Mouse (Mus musculus) hindbrain, embryonic 11.5 days (tissue): ENCODE measurements at regions not wholly inside any gene's neighbourhood (a gene's known extent, or its start where the extent isn't known, plus 50 kb on each side); places are given as distances from the start of the nearest gene placed in this dataset.
A peak's percentile ranks its signal among the peaks of the same experiment; 100 is the strongest.

ENCODE experiments used
- ATAC-seq: fragments of 200-750 bp; cut with Nextera tagmentation; 2 replicates; pipeline ENCODE4 v1.8.0; 2017; ENCODE audit warnings: mild to moderate bottlenecking, moderate TSS enrichment, moderate library complexity; ENCODE audit not compliant: low FRiP score
- DNase-seq: peaks from one replicate; pipeline ENCODE4 v3.0.0-alpha.2; 2015; ENCODE audit warnings: low spot score
- H3K27ac ChIP-seq: fragments of 300-500 bp; sonication (generic); 2 replicates; pipeline ENCODE4 v1.5.1; 2014; ENCODE audit warnings: mild to moderate bottlenecking, low read depth, low read length
- H3K27me3 ChIP-seq: fragments of 300-500 bp; sonication (generic); 2 replicates; pipeline ENCODE4 v1.6.1; 2014; ENCODE audit warnings: mild to moderate bottlenecking, low read length, moderate library complexity, mixed read lengths; ENCODE audit not compliant: control insufficient read depth, insufficient read depth
- H3K36me3 ChIP-seq: fragments of 300-500 bp; sonication (generic); 2 replicates; pipeline ENCODE4 v1.6.1; 2014; ENCODE audit warnings: mild to moderate bottlenecking, low read length, moderate library complexity, mixed read lengths; ENCODE audit not compliant: control insufficient read depth, insufficient read depth
- H3K4me1 ChIP-seq: fragments of 300-500 bp; sonication (generic); replicated peaks from 2 replicates; pipeline ENCODE4 v1.6.1; 2014; ENCODE audit warnings: low read length, mixed read lengths; ENCODE audit not compliant: control insufficient read depth, insufficient read depth
- H3K4me2 ChIP-seq: fragments of 300-500 bp; sonication (generic); replicated peaks from 2 replicates; pipeline ENCODE4 v1.6.1; 2014; ENCODE audit warnings: mild to moderate bottlenecking, low read depth, low read length
- H3K4me3 ChIP-seq: fragments of 300-500 bp; sonication (generic); 2 replicates; pipeline ENCODE4 v1.5.1; 2014; ENCODE audit warnings: low read depth, low read length
- H3K9ac ChIP-seq: fragments of 300-500 bp; sonication (generic); 2 replicates; pipeline ENCODE4 v1.6.1; 2014; ENCODE audit warnings: low read depth, low read length
- H3K9me3 ChIP-seq: fragments of 300-500 bp; sonication (generic); 2 replicates; pipeline ENCODE4 v1.6.1; 2016; ENCODE audit warnings: low read length; ENCODE audit not compliant: control insufficient read depth
- WGBS: fragments of 180-500 bp; shearing (Covaris S2); extraction: QIAGEN DNeasy Blood & Tissue Kit; methylation state at CpG from one replicate; pipeline ENCODE4 v1.1.7; 2014; 5-methylcytosine and 5-hydroxymethylcytosine counted together

DNA sequence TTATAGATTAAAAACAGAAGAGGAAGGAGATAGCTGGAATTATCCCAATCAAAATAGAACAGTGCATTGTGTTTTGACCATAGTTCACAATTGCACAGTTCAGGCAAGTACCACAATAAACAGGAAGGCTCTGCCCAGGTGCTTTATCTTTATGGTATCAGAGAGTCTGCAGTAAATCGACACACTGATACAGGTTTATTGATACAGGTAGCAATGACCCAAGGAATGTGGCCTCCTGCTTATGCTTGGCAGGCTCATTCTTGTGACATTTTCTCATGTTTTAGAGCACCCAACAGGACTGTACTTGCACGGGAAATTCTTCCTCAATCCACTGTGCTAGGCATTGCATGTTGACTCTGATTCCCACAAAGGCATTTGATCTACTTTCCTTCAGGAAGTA, 259.2 kb upstream of the Lrrc3b start:
- Histone ChIP-seq H3K27ac (no peak overlapping the region), H3K36me3 (no peaks in the 10 kb centered on the region), H3K9ac (no peak overlapping the region), H3K4me2 (no peak overlapping the region), H3K4me1 (no peaks in the 10 kb centered on the region), H3K27me3 (no peaks in the 10 kb centered on the region), H3K9me3 (no peaks in the 10 kb centered on the region), H3K4me3 (no peak overlapping the region)
- WGBS: 81% methylated on average over 2 of the region's 2 CpGs
- ATAC-seq (no peak), DNase-seq (no peak)

- no peaks in the 10 kb centered on the region for H3K4me1 ChIP-seq
- DNase-seq (no peak), ATAC-seq (no peak)
- H3K27me3 ChIP-seq: no peaks in the 10 kb centered on the region
- H3K27ac ChIP-seq: no peak overlapping the region
- no peak overlapping the region for H3K9ac ChIP-seq
- H3K36me3 ChIP-seq: no peaks in the 10 kb centered on the region
- H3K9me3 ChIP-seq: no peaks in the 10 kb centered on the region
- no peak overlapping the region for H3K4me2 ChIP-seq
- WGBS: 91% methylated on average over 2 of the region's 2 CpGs
- H3K4me3 ChIP-seq: no peak overlapping the region
These were observed 259.8 kb upstream of the Lrrc3b start for GRCm38 (mm10) chr14:15698607-15699006.

DNA sequence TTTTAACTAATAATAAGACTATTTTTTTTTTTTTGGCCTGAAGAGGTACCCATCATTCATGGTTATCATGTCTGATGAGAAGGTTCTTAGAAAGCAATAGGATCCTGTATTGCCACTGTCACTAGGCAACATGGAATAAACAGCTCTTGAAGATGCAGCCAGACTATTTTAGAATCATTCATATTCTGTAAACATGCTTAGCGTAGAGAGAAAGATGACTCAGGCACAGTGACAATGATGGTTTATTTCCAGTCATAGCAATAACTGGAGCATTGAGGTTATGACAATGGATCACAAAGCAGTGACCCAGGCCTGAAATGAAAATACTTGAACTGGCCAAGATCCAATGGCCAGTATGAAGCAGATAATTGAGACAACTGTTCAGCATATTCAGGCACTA, 283.3 kb upstream of the Lrrc3b start:
- Histone ChIP-seq H3K27me3 (no peaks in the 10 kb centered on the region), H3K4me2 (no peak overlapping the region), H3K9ac (no peak overlapping the region), H3K27ac (no peak overlapping the region), H3K4me3 (no peak overlapping the region), H3K36me3 (no peaks in the 10 kb centered on the region), H3K4me1 (no peaks in the 10 kb centered on the region), H3K9me3 (0 out of 2 replicates have a peak, but pooled peaks cover under 1% of the 10 kb centered on the region)
- DNase-seq: no peak
- 88% methylated on average over 1 of the region's 1 CpGs for WGBS
- no peak for ATAC-seq

DNA sequence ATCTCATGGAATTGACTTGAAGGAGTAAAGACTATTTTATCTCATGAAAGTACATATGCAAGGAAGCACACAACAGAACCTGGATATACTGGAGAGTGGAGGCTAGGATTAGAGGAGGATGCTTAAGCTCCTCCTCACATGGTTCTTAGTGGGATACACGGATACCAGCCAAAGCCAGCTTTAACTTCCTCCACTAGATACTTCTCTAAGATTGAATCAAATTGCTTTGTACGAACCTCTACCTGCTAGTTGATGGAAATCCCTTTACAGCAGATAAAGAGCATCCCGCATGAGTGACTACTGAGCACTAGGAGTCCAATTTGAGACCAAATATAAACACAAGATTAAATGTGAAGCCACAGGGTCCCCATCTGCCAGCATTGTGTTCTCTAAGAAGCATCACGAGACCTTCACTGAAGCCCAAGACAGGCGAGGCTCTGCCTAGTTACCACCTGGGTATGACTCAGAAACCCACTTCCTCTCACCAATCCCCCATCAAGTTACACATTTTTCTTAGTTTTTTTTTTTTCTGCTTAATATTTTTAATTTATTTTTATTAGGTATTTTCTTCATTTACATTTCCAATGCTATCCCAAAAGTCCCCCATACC, 307.9 kb upstream of the Lrrc3b start:
- no peak for ATAC-seq
- H3K27ac ChIP-seq: no peak overlapping the region
- no peak for DNase-seq
- H3K4me1 ChIP-seq: no peaks in the 10 kb centered on the region
- no peaks in the 10 kb centered on the region for H3K27me3 ChIP-seq
- H3K36me3 ChIP-seq: no peaks in the 10 kb centered on the region
- no peak overlapping the region for H3K9ac ChIP-seq
- 80% methylated on average over 5 of the region's 5 CpGs for WGBS
- no peaks in the 10 kb centered on the region for H3K9me3 ChIP-seq
- H3K4me2 ChIP-seq: no peak overlapping the region
- H3K4me3 ChIP-seq: no peak overlapping the region

DNA sequence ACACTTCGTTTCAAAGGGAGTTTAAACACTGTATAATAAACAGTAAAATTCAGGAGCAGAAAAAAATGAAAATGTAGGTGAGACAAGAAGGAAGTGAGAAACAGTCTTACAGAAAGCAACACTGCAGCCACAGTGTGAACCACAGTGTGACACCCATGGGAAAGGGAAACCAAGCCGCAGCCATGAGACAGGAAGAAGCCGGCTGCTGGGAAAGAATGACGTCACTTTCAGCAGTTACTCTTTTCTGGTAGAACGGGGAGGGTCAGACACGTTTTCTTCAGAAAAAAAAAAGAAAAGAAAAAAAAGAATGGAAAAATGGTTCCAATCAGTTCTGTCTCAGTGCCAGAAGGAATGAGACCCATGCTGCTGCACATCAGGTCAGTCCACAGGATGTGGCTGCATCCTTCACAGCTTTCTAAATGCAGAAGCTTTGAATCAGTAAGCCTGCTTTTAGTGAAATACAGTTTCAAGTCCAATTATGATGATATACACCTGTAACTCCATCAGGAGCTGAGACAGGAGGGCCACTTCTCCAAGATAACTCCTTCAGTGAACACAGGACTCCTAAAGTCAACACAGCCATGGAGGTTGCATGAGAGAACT, 331.2 kb upstream of the Lrrc3b start:
- H3K27me3 ChIP-seq: no peaks in the 10 kb centered on the region
- H3K9me3 ChIP-seq: no peaks in the 10 kb centered on the region
- 82% methylated on average over 6 of the region's 6 CpGs for WGBS

DNA sequence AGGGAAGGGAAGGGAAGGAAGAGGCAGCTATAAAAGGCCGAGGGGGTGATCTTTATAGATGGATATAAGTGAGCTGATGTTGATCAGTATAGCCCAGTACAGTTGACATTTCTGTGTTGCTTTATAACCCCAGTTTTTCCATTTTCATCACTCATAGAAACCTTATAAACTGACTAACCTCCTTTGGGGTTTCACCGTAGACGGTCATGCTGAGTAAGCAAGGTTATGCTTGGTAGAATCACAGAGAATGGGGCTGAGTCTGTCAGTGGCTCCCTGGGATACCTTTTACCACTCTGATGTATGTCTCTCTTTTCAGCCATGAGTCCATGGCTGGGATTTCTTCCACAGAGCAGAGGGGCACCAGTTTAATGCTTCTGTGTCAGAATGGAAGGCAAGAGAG, 345.9 kb upstream of the Lrrc3b start:
- H3K27ac ChIP-seq: no peak overlapping the region
- no peak overlapping the region for H3K9ac ChIP-seq
- no peaks in the 10 kb centered on the region for H3K27me3 ChIP-seq
- no peak overlapping the region for H3K4me3 ChIP-seq
- DNase-seq: no peak
- H3K4me1 ChIP-seq: no peaks in the 10 kb centered on the region
- no peaks in the 10 kb centered on the region for H3K9me3 ChIP-seq
- ATAC-seq: peak; percentile 64
- 63% methylated on average over 3 of the region's 3 CpGs for WGBS
- H3K4me2 ChIP-seq: no peak overlapping the region
- no peaks in the 10 kb centered on the region for H3K36me3 ChIP-seq

More for the DNA sequence above, 331.2 kb upstream of the Lrrc3b start:
- DNase-seq (no peak), ATAC-seq (no peak)
- Histone ChIP-seq H3K9ac (no peak overlapping the region), H3K4me3 (no peak overlapping the region), H3K4me2 (no peak overlapping the region), H3K27ac (no peak overlapping the region), H3K4me1 (no peaks in the 10 kb centered on the region), H3K36me3 (no peaks in the 10 kb centered on the region)

DNA sequence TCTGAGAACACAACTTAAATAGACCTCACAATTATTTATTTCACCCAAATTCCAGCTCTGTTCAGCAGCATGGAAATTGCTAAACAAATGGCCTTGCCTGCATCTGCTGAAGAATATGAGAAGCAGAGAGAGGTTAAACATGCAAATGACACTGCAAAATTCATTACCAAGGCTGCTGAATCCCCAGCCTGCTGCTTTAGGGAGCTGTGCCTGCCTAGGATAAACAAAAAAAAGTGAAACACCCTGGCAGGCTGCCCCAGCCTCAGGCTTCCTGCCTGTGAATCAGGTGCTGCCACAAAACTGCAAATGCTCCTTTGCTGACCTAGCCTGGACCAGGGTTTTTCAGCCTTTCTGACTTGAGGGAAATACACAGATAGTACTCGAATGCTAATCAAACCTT, 346.4 kb upstream of the Lrrc3b start:
- DNase-seq: no peak
- Histone ChIP-seq H3K9ac (no peak overlapping the region), H3K9me3 (no peaks in the 10 kb centered on the region), H3K4me1 (no peaks in the 10 kb centered on the region), H3K27ac (no peak overlapping the region), H3K27me3 (no peaks in the 10 kb centered on the region), H3K4me3 (no peak overlapping the region), H3K36me3 (no peaks in the 10 kb centered on the region), H3K4me2 (no peak overlapping the region)
- 74% methylated on average over 1 of the region's 1 CpGs for WGBS
- peak; percentile 71 for ATAC-seq

DNA sequence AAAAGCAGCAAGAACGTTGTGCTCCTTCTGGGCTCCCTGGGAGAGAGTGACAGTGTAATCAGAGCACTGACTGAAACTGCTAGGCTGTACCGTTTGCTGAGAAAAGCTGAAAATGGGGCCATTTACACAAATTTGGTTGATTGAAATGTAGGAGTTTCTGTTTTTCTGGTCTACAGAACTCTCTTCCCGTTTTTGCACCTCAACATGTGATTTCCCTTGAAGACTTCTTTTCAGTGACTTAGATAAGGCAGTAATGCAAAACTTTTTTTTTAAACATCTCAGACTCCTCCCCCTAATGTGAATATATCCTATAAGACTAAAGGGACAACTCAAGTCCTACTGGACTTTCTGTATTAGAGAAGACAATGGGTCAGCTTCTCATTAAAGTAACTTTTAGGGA, 356.9 kb upstream of the Lrrc3b start:
- 79% methylated on average over 3 of the region's 3 CpGs for WGBS
- no peak overlapping the region for H3K27ac ChIP-seq
- no peak overlapping the region for H3K4me3 ChIP-seq
- H3K4me2 ChIP-seq: no peak overlapping the region
- no peaks in the 10 kb centered on the region for H3K36me3 ChIP-seq
- DNase-seq (no peak), ATAC-seq (no peak)
- no peaks in the 10 kb centered on the region for H3K27me3 ChIP-seq
- H3K4me1 ChIP-seq: no peaks in the 10 kb centered on the region
- H3K9me3 ChIP-seq: no peaks in the 10 kb centered on the region
- H3K9ac ChIP-seq: no peak overlapping the region

GRCm38 (mm10) chr14:15797019-15797418, 358.2 kb upstream of the Lrrc3b start:
- no peak overlapping the region for H3K27ac ChIP-seq
- H3K36me3 ChIP-seq: no peaks in the 10 kb centered on the region
- DNase-seq (no peak), ATAC-seq (no peak)
- H3K9me3 ChIP-seq: no peaks in the 10 kb centered on the region
- H3K27me3 ChIP-seq: no peaks in the 10 kb centered on the region
- H3K4me2 ChIP-seq: no peak overlapping the region
- WGBS: 46% methylated on average over 2 of the region's 2 CpGs
- no peak overlapping the region for H3K9ac ChIP-seq
- H3K4me1 ChIP-seq: no peaks in the 10 kb centered on the region
- no peak overlapping the region for H3K4me3 ChIP-seq
